Mouse (Mus musculus): ENCODE data around the gene Notum. TPM values are rescaled to one million over a fixed set of nuclear protein-coding genes. Genes with fewer than 3 reads are reported as not detected.

Notum gene
- polyA plus RNA-seq, 1 experiment from 2014 or later = 0.40 TPM

DNA sequence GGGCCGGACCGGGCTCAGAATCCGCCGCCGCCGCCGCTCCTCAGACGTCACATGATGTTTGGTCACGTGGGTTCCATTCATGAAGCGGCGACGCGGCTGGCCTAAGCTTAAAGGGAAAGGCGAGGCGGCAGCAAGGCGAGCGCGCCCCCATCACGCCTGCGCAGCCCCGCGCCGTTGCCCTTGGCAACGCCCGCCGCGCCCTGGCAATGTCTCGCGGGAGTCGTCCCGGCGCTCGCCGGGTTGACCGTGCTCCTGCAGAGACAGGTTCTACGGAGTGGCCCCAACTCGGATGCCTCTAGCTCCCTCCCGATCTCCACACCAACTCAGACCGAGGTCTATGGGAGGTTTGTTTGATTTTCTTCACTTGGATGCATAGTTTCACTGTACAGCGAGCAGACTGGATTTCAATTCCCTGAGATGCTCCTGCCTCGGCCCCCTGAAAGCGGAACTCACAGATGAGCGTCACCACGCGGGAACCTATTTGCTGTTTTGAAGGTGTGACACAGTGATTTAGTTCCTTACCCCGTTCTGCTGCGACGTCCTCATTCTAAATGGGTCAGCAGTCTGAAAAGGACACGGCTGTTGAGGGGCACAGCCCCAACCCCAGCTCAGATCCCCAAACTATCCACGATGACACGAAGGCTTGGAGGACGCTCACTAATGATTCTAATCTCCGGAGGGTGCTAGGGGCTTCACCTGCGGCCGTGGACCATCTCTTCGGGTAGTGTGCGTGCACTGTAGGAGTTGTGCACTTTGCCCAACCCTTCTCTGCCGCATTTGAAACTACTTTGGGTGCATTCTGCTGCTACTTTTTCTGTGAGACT is 27.2 kb downstream of the Notum start, which contains the start of gene Mafg:
Gene Mafg, minus strand, starts transcription at position 81 of the 824 bp plus-strand sequence.
- Histone ChIP-seq H3K4me2 (peak within 1 kb of the TSS; percentile 94), H3K9me3 (replicated peaks) (no peaks in the 10 kb centered on the region), H3K4me1 (replicated peaks) (peaks cover 53% of the 10 kb centered on the region), H3K36me3 (replicated peaks) (peaks cover 8% of the 10 kb centered on the region), H3K4me3 (replicated peaks) (peak within 1 kb of the TSS; percentile 87), H3K27me3 (no peaks in the 10 kb centered on the region), H3K27ac (replicated peaks) (peak within 1 kb of the TSS; percentile 99), H3K9ac (peak within 1 kb of the TSS; percentile 98)
- peak; percentile 70 for ATAC-seq (ENCODE audit: insufficient read depth)
- WGBS (ENCODE audit: insufficient replicate concordance) = 9% methylated on average over 58 of the region's 58 CpGs

DNA sequence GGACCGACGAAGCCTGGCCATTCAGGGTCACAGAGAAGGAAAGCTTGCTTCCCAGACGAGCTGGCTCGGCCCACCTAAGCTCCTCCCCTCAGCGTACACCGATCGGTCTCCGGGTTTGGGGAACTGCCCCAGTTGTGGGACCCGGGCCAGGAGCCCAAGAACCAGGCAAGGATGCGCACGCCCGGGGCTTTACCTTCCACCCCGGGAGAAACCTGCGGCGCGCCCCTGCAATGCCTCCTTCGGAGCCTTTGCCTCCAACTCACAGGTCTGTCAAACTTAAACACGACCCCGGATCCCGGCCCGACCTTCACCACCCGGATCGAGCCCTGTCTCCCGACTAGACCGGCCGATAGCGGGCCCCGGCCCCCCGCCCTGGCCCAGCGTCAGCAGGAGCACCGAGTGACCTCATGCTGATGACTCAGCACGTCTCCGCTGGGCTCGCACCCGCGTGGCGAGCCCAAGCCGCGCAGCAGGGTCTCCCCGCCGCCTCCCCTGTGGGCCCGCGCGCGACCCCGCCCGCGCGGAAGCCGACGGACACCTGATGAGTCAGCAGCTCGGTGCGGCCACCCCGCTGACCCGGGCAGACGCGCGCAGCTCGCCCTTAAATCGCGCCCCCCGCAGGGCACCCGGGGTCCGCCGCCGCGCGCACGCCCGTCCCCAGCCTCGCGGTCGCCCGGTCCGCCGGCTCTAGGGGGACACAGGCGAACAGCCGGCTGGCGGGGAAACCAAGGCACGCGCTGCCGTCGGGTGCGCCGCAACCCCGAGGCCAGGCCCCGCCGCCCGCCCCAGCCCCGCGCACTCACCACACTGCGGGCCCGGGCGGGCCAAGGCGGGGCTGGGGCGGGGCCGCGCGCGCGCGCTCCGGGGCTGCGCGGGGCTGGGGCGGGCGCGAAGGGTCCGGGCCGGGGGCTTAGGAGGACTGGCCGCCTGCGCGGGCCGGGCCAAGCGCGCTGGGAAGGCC is 28.1 kb downstream of the Notum start:
- peaks cover 11% of the 10 kb centered on the region for H3K36me3 ChIP-seq (replicated peaks)
- H3K9me3 ChIP-seq (replicated peaks) = no peaks in the 10 kb centered on the region
- H3K4me2 ChIP-seq = peak overlapping the region; percentile 94
- ATAC-seq (ENCODE audit: insufficient read depth) = peak; percentile 78
- H3K4me3 ChIP-seq (replicated peaks) = peak overlapping the region; percentile 87
- H3K4me1 ChIP-seq (replicated peaks) = peaks cover 61% of the 10 kb centered on the region
- WGBS (ENCODE audit: insufficient replicate concordance) = under 1% methylated on average over 116 of the region's 116 CpGs
- H3K9ac ChIP-seq = peak overlapping the region; percentile 98
- no peaks in the 10 kb centered on the region for H3K27me3 ChIP-seq
- H3K27ac ChIP-seq (replicated peaks) = peak overlapping the region; percentile 99

DNA sequence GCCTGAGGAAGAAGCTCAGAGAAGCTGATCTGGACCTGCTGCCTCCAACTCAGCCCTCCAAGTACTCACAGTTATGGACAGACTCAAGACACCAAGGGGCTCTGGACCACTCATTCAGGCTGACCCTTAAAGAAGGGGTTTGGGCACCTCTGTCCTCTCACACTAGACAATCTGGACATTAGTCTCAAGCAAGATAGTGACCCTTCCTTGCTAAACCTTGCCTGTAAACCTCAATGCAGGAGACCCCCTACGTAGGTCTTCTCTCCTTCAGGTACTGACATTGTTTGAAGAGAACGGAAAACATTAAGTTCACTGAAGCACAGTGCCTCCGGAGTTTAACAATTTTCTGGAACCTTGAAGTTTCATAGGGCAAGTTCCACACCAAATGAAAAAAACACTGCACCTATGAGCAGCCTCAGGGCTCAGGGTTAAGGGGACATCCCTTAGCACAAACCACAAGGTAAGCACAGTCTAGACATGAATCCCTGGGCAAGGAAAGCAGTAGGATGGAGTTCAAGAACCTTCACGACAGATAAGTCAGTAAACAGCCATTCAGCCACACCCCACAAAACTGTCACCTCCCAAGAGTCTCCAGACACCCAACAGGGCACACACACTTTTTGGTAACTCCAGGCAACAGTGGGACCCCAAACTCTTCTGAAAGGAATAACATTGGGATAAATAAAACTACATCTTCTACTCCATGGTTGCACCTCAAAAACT is 29.1 kb downstream of the Notum start:
- Histone ChIP-seq H3K27me3 (no peaks in the 10 kb centered on the region), H3K4me2 (peak overlapping the region; percentile 94), H3K36me3 (replicated peaks) (peaks cover 21% of the 10 kb centered on the region), H3K9me3 (replicated peaks) (no peaks in the 10 kb centered on the region), H3K4me3 (replicated peaks) (peak overlapping the region; percentile 87), H3K4me1 (replicated peaks) (peaks cover 70% of the 10 kb centered on the region), H3K27ac (replicated peaks) (peak overlapping the region; percentile 99), H3K9ac (peak overlapping the region; percentile 98)
- 36% methylated on average over 4 of the region's 4 CpGs for WGBS (ENCODE audit: insufficient replicate concordance)
- peak; percentile 23 for ATAC-seq (ENCODE audit: insufficient read depth)

- H3K9me3 ChIP-seq (replicated peaks) = no peaks in the 10 kb centered on the region
- H3K4me3 ChIP-seq (replicated peaks) = peak overlapping the region; percentile 87
- H3K9ac ChIP-seq = peak overlapping the region; percentile 98
- H3K27me3 ChIP-seq = no peaks in the 10 kb centered on the region
- H3K4me1 ChIP-seq (replicated peaks) = peaks cover 78% of the 10 kb centered on the region
- peak overlapping the region; percentile 99 for H3K27ac ChIP-seq (replicated peaks)
- peaks cover 24% of the 10 kb centered on the region for H3K36me3 ChIP-seq (replicated peaks)
- no peak for ATAC-seq (ENCODE audit: insufficient read depth)
- peak overlapping the region; percentile 94 for H3K4me2 ChIP-seq
- WGBS (ENCODE audit: insufficient replicate concordance) = 12% methylated on average over 7 of the region's 7 CpGs
Observed at GRCm38 (mm10) chr11:120630881-120631725, 29.9 kb downstream of the Notum start.

DNA sequence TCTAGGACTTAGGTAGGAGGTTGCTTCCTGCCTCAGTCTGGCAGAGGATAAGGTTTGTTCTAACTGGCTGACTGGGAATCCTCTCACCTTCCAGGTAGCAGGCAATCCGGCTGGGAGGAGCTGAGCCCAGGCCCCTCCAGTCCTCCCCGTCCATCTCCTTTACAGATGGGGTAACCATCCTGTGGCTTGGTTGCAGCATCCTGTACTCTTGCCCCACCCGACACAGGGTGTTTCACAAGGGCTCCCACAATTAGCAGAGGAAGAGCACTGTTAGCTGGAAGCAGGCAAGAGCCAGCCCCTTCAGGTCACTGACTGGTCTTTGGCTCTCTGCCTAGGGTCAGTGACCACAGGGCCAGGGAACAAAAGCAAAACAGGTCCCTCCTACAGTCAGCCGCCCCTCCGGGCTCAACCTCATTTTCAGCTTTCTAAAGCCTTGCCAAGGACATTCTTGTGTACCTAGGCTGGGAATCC is 30.5 kb downstream of the Notum start:
- peaks cover 24% of the 10 kb centered on the region for H3K36me3 ChIP-seq (replicated peaks)
- peak overlapping the region; percentile 99 for H3K27ac ChIP-seq (replicated peaks)
- H3K4me3 ChIP-seq (replicated peaks) = peak overlapping the region; percentile 87
- H3K4me1 ChIP-seq (replicated peaks) = peaks cover 85% of the 10 kb centered on the region
- peak overlapping the region; percentile 94 for H3K4me2 ChIP-seq
- no peaks in the 10 kb centered on the region for H3K9me3 ChIP-seq (replicated peaks)
- H3K27me3 ChIP-seq = no peaks in the 10 kb centered on the region
- WGBS (ENCODE audit: insufficient replicate concordance) = 19% methylated on average over 5 of the region's 5 CpGs
- peak; percentile 33 for ATAC-seq (ENCODE audit: insufficient read depth)
- H3K9ac ChIP-seq = peak overlapping the region; percentile 98

DNA sequence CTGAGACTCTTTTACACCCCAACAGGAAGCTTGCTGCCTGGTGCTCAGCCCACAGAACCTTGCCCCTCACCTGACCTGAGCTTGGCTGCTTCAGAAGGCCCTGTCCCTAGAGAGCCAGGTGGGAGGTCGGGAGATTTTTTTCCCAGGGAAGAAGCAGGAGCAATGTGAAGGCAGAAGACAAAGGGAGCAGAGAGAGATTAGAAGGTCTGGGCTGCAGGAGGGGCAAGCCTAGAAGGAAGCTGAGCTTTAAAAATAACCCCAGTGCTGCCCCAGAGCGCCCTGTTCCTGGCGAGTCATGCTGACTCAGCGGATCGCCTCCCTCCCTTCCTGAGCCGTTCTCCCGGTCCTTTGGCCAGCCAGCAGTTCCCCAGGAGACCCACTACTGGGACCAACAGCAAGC is 31.1 kb downstream of the Notum start:
- peaks cover 24% of the 10 kb centered on the region for H3K36me3 ChIP-seq (replicated peaks)
- peak; percentile 57 for ATAC-seq (ENCODE audit: insufficient read depth)
- peaks cover 89% of the 10 kb centered on the region for H3K4me1 ChIP-seq (replicated peaks)
- no peaks in the 10 kb centered on the region for H3K27me3 ChIP-seq
- peak overlapping the region; percentile 94 for H3K4me2 ChIP-seq
- H3K27ac ChIP-seq (replicated peaks) = peak overlapping the region; percentile 99
- peak overlapping the region; percentile 87 for H3K4me3 ChIP-seq (replicated peaks)
- H3K9me3 ChIP-seq (replicated peaks) = no peaks in the 10 kb centered on the region
- peak overlapping the region; percentile 98 for H3K9ac ChIP-seq
- 3% methylated on average over 7 of the region's 7 CpGs for WGBS (ENCODE audit: insufficient replicate concordance)

GRCm38 (mm10) chr11:120629341-120629730 is 31.6 kb downstream of the Notum start:
- 24% methylated on average over 23 of the region's 23 CpGs for WGBS (ENCODE audit: insufficient replicate concordance)
- Histone ChIP-seq H3K9ac (peak overlapping the region; percentile 98), H3K4me2 (peak overlapping the region; percentile 94), H3K9me3 (replicated peaks) (no peaks in the 10 kb centered on the region), H3K27me3 (no peaks in the 10 kb centered on the region), H3K4me3 (replicated peaks) (peak overlapping the region; percentile 87), H3K27ac (replicated peaks) (peak overlapping the region; percentile 99), H3K4me1 (replicated peaks) (peaks cover 84% of the 10 kb centered on the region), H3K36me3 (replicated peaks) (peaks cover 24% of the 10 kb centered on the region)
- ATAC-seq (ENCODE audit: insufficient read depth) = no peak

GRCm38 (mm10) chr11:120628601-120629340 is 32.2 kb downstream of the Notum start:
- peak overlapping the region; percentile 87 for H3K4me3 ChIP-seq (replicated peaks)
- WGBS (ENCODE audit: insufficient replicate concordance) = 80% methylated on average over 23 of the region's 23 CpGs
- peak overlapping the region; percentile 99 for H3K27ac ChIP-seq (replicated peaks)
- H3K9ac ChIP-seq = peak overlapping the region; percentile 98
- peak overlapping the region; percentile 94 for H3K4me2 ChIP-seq
- no peaks in the 10 kb centered on the region for H3K27me3 ChIP-seq
- no peak for ATAC-seq (ENCODE audit: insufficient read depth)
- H3K4me1 ChIP-seq (replicated peaks) = peaks cover 84% of the 10 kb centered on the region
- H3K36me3 ChIP-seq (replicated peaks) = peaks cover 24% of the 10 kb centered on the region
- no peaks in the 10 kb centered on the region for H3K9me3 ChIP-seq (replicated peaks)

DNA sequence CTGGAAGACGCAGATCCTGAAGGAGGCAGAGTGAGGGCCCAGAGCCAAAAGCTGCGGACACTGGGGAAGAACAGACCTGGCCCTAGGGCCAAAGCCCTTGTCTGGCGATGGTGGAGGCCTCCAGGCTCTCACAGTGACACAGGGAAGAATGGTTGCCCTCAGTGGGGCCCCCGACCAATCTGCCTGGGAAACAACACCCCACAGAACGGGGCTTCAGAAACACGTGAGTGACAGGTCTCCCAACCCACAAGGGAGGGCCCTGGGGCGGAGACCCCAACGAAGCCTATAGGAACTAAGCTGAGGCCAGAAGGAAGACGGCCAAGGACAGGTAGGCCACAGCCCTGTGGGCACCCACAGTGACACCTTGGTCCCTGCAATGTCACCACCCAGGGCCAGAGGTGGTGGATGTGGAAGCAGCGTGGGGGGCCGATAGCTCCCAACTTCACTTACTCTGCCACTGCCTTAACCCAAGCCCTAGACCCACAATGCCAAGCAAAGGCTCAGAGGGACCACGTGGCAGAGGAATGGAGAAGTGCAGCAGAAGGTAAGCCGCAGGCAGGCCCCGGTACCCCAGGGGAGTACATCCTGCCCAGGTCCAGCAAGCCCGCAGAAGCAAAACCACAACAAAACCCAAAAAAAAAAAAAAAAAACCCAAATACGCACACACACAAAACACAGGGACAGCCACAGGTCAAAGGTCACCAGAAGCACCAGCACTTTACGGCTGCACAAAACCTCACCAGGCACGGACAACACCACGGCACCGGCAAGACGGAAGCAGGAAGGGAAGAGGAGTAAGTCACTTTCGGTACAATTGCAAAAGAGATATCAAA is 33.3 kb downstream of the Notum start:
- ATAC-seq (ENCODE audit: insufficient read depth) = no peak
- Histone ChIP-seq H3K9ac (peak overlapping the region; percentile 28), H3K4me3 (replicated peaks) (peak overlapping the region; percentile 27), H3K36me3 (replicated peaks) (peaks cover 35% of the 10 kb centered on the region), H3K27me3 (no peaks in the 10 kb centered on the region), H3K4me2 (peak overlapping the region; percentile 45), H3K27ac (replicated peaks) (peak overlapping the region; percentile 96), H3K9me3 (replicated peaks) (no peaks in the 10 kb centered on the region), H3K4me1 (replicated peaks) (peaks cover 92% of the 10 kb centered on the region)
- 33% methylated on average over 22 of the region's 22 CpGs for WGBS (ENCODE audit: insufficient replicate concordance)
